Mouse (Mus musculus) intestine, embryonic 14.5 days (tissue): Measurements from ENCODE around the gene Igf2. TPM values are rescaled to one million over a fixed set of nuclear protein-coding genes. Genes with fewer than 3 reads are reported as not detected.
A peak's percentile ranks its signal among the peaks of the same experiment; 100 is the strongest.

Experiments used
- ATAC-seq: fragments of 200-750 bp; cut with Nextera tagmentation; replicated peaks from 2 replicates; pipeline ENCODE4 v1.8.0; 2017; ENCODE audit warnings: low read depth, moderate number of reproducible peaks, moderate TSS enrichment, moderate library complexity; ENCODE audit not compliant: low FRiP score, low TSS enrichment
- DNase-seq: peaks from one replicate; pipeline ENCODE4 v3.0.0-alpha.2; 2018; ENCODE audit warnings: low spot score
- H3K27ac ChIP-seq: fragments of 300-500 bp; sonication (generic); 2 replicates; pipeline ENCODE4 v1.5.1; 2014; ENCODE audit warnings: low read depth, mild to moderate bottlenecking, control low read depth
- H3K27me3 ChIP-seq: fragments of 300-500 bp; sonication (generic); replicated peaks from 2 replicates; pipeline ENCODE4 v1.6.1; 2014; ENCODE audit warnings: low read length, control low read depth; ENCODE audit not compliant: control insufficient read depth, insufficient read depth
- H3K36me3 ChIP-seq: fragments of 300-500 bp; sonication (generic); 2 replicates; pipeline ENCODE4 v1.6.1; 2014; ENCODE audit warnings: low read length, control low read depth; ENCODE audit not compliant: control insufficient read depth, insufficient read depth
- H3K4me1 ChIP-seq: fragments of 300-500 bp; sonication (generic); replicated peaks from 2 replicates; pipeline ENCODE4 v1.6.1; 2014; ENCODE audit warnings: low read length, control low read depth, mixed read lengths; ENCODE audit not compliant: control insufficient read depth, insufficient read depth
- H3K4me2 ChIP-seq: fragments of 300-500 bp; sonication (generic); 2 replicates; pipeline ENCODE4 v1.6.1; 2014; ENCODE audit warnings: low read length
- H3K4me3 ChIP-seq: fragments of 300-500 bp; sonication (generic); 2 replicates; pipeline ENCODE4 v1.5.1; 2014; ENCODE audit warnings: low read depth, low read length, control low read depth, mixed read lengths
- H3K9ac ChIP-seq: fragments of 300-500 bp; sonication (generic); 2 replicates; pipeline ENCODE4 v1.6.1; 2014; ENCODE audit warnings: mild to moderate bottlenecking, low read length
- H3K9me3 ChIP-seq: fragments of 300-500 bp; sonication (generic); 2 replicates; pipeline ENCODE4 v1.6.1; 2016; ENCODE audit warnings: low read length, control low read depth; ENCODE audit not compliant: control insufficient read depth
- WGBS: fragments of 180-500 bp; shearing (Covaris S2); extraction: QIAGEN DNeasy Blood & Tissue Kit; methylation state at CpG from one replicate; pipeline ENCODE4 v1.1.7; 2014; 5-methylcytosine and 5-hydroxymethylcytosine counted together
- microRNA counts: library from miRNA; unstranded; fragments of <30 nt; microRNA quantifications from one replicate; lab custom pipeline; 2016
- microRNA-seq: library from miRNA; unstranded; fragments of <30 nt; microRNA quantifications from one replicate; pipeline ENCODE4, GENCODE M21; 2016
- polyA plus RNA-seq: library from polyadenylated mRNA; unstranded; fragments of >200 nt; fragmentation: Nextera tagmentation; extraction: Ambion mirVana; gene quantifications from 2 replicates; pipeline ENCODE4 v1.2.1, GENCODE M21; 2014

Gene Igf2
- polyA plus RNA-seq, 1 experiment from 2014 or later: 1,030 TPM

DNA sequence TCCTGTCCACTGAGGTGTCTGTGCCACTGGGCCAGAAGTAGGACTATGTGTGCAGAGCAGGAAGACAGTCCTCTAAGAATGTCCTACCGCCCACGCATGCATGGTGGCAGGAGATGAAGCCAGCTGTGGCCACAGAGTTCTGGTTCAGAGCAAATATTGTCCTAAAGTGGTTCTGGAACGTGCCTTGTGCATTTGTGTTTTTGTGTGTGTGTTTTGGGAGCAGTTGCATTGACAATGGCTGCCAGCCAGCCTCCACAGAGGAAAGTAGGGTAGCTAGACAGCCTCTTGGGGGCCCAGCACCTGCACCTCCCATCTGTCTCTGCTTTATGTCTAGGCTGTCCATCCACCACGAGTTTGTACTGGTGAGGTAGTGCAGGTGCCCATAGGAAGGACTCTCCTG lies 44.4 kb downstream of the Igf2 start:
- H3K36me3 ChIP-seq: no peaks in the 10 kb centered on the region
- DNase-seq (no peak), ATAC-seq (no peak)
- WGBS: 79% methylated on average over 4 of the region's 4 CpGs
- no peak overlapping the region for H3K4me2 ChIP-seq
- no peak overlapping the region for H3K4me3 ChIP-seq
- H3K9ac ChIP-seq: no peak overlapping the region
- H3K9me3 ChIP-seq: no peaks in the 10 kb centered on the region
- no peaks in the 10 kb centered on the region for H3K27me3 ChIP-seq
- no peak overlapping the region for H3K27ac ChIP-seq
- no peaks in the 10 kb centered on the region for H3K4me1 ChIP-seq

- H3K4me2 ChIP-seq: no peak overlapping the region
- H3K4me1 ChIP-seq: peaks cover 21% of the 10 kb centered on the region
- H3K9ac ChIP-seq: no peak overlapping the region
- no peak for ATAC-seq
- H3K36me3 ChIP-seq: no peaks in the 10 kb centered on the region
- H3K27ac ChIP-seq: no peak overlapping the region
- WGBS: 64% methylated on average over 2 of the region's 2 CpGs
- H3K27me3 ChIP-seq: no peaks in the 10 kb centered on the region
- DNase-seq: no peak
- H3K4me3 ChIP-seq: no peak overlapping the region
- no peaks in the 10 kb centered on the region for H3K9me3 ChIP-seq
Measured at GRCm38 (mm10) chr7:142613077-142613476, 53.5 kb downstream of the Igf2 start.

- Histone ChIP-seq H3K27me3 (no peaks in the 10 kb centered on the region), H3K4me2 (peak overlapping the region; percentile 39), H3K9ac (peak overlapping the region; percentile 35; the same call in 1 of the 2 replicates), H3K4me1 (peaks cover 21% of the 10 kb centered on the region), H3K9me3 (no peaks in the 10 kb centered on the region), H3K36me3 (no peaks in the 10 kb centered on the region), H3K27ac (peak overlapping the region; percentile 88), H3K4me3 (0 out of 2 replicates have a peak overlapping the region, but pooled peaks have one; percentile 9)
- ATAC-seq: peak; percentile 96
- 2% methylated on average over 12 of the region's 12 CpGs for WGBS
- DNase-seq: peak; percentile 90
Measured at GRCm38 (mm10) chr7:142610627-142611406, 55.8 kb downstream of the Igf2 start.

DNA sequence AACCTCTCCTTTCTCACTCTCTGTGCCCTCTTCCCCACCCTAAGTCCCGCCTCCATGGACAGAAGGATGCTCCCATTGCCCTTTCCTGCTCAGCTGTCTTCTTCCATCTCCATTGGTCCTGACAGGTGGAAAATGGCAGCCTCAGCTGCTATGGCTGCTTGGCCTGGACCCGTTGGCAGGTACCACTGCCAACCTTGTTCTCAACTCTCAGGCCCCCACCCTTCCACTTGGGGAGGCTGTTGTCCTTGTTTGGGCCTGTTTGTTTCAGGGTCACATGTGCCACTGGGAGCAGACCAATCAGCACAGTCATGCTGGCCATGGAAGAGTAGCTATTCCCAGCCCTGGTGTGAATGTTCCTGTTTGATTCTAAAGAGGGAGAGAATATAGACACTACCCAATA lies 65.7 kb downstream of the Igf2 start:
- Histone ChIP-seq H3K4me3 (no peak overlapping the region), H3K4me2 (no peak overlapping the region), H3K9ac (no peak overlapping the region), H3K36me3 (no peaks in the 10 kb centered on the region), H3K9me3 (no peaks in the 10 kb centered on the region), H3K27me3 (no peaks in the 10 kb centered on the region), H3K27ac (no peak overlapping the region), H3K4me1 (0 out of 2 replicates have a peak, but pooled peaks cover 4% of the 10 kb centered on the region)
- ATAC-seq (no peak), DNase-seq (no peak)
- WGBS: 92% methylated on average over 2 of the region's 2 CpGs

MicroRNA genes within 50 kb of the gene (microRNA counts, 519-probe panel; counts per million panel counts)
- microRNA mmu-miR-483 (lab: Ali Mortazavi, UCI): 2,300 counts per million, percentile 20 among the panel's probes with 10 or more counts

Small RNA genes within 50 kb of the gene (microRNA-seq; reads per million reads assigned to microRNA genes)
- gene Mir483: 2,546 reads per million, percentile 85 among the genes with 10 or more reads in this experiment

Other genes starting within 250 kb of the Igf2 start
- 1.6 and 3.8 TPM in 2 replicates for gene Syt8, start 232.0 kb downstream of the Igf2 start, polyA plus RNA-seq
- 1.7 and 3.2 TPM in 2 replicates for gene Tnni2, start 225.0 kb downstream of the Igf2 start, polyA plus RNA-seq
- 145 and 153 TPM in 2 replicates for gene Lsp1, start 206.0 kb downstream of the Igf2 start, polyA plus RNA-seq
- 1.5 and 2.4 TPM in 2 replicates for gene Tnnt3, start 168.0 kb downstream of the Igf2 start, polyA plus RNA-seq
- gene Mrpl23, start 134.1 kb downstream of the Igf2 start, polyA plus RNA-seq: 36.1 and 45.8 TPM in 2 replicates
- 0.13 and 0.24 TPM in 2 replicates for gene Gm49394, start 3.1 kb upstream of the Igf2 start, polyA plus RNA-seq
- 199 TPM in 1 of 2 replicates, not detected in the other for gene Ins2, start 76.6 kb upstream of the Igf2 start, polyA plus RNA-seq